Comparison of ENCODE assay signal across 16 mouse cellular contexts in genomic region chr5:149447733-149448132, GRCm38 (mm10). TPM values are rescaled to one million over a fixed set of nuclear protein-coding genes. Genes with fewer than 3 reads are reported as not detected.
DNase-seq lines count a peak whose midpoint lies in the region; ATAC-seq and TF ChIP-seq lines count a peak whose summit lies in the region.
"Had no signal": no experiment of that assay in that cellular context is flagged by ENCODE, and none has a peak within 500 bp of the region (broad histone marks: within the 10 kb centered on the region; RNA-seq: fewer than 3 reads in every experiment).

No protein-coding gene starts in this region.

- 68% methylated on average over 5 of the region's 5 CpGs for WGBS in liver, embryonic 14.5 days (ENCODE audit: insufficient replicate concordance)
- 83% methylated on average over 5 of the region's 5 CpGs for WGBS in liver, embryonic 11.5 days
- WGBS in midbrain, embryonic 11.5 days, result 83% methylated on average over 5 of the region's 5 CpGs

- no peak overlapping the region for H3K4me3 ChIP-seq in liver, embryonic 14.5 days (ENCODE audit: insufficient read depth in 1 of 2, low read depth in 2 of 2, low read length in 2 of 2)
- H3K4me3 ChIP-seq in liver, embryonic 11.5 days (ENCODE audit: low read depth, low read length), result no peak overlapping the region
- H3K4me3 ChIP-seq in midbrain, embryonic 11.5 days (ENCODE audit: low read depth, low read length), result no peak overlapping the region
- H3K4me3 ChIP-seq: embryonic facial prominence, embryonic 15.5 days; forebrain, embryonic 13.5 days; hindbrain, embryonic 15.5 days; neural tube, embryonic 15.5 days had no signal

- ATAC-seq in liver, embryonic 14.5 days (ENCODE audit: insufficient read depth), result no peak
- ATAC-seq in liver, embryonic 11.5 days (replicated peaks; ENCODE audit: low FRiP score), result no peak
- no peak for ATAC-seq in midbrain, embryonic 11.5 days (ENCODE audit: low FRiP score)
- ATAC-seq: forebrain, embryonic 13.5 days had no signal

- H3K27ac ChIP-seq in liver, embryonic 14.5 days, result no peak overlapping the region
- H3K27ac ChIP-seq in liver, embryonic 11.5 days (ENCODE audit: low read depth, low read length), result no peak overlapping the region
- no peak overlapping the region for H3K27ac ChIP-seq in midbrain, embryonic 11.5 days (ENCODE audit: low read depth, low read length)
- H3K27ac ChIP-seq: embryonic facial prominence, embryonic 15.5 days; forebrain, embryonic 13.5 days; hindbrain, embryonic 15.5 days; neural tube, embryonic 15.5 days had no signal

- H3K4me1 ChIP-seq in liver, embryonic 14.5 days (replicated peaks; ENCODE audit: control insufficient read depth in 2 of 2, insufficient read depth in 2 of 2, low read length in 1 of 2), result no peaks in the 10 kb centered on the region
- H3K4me1 ChIP-seq in liver, embryonic 11.5 days (replicated peaks; ENCODE audit: control insufficient read depth, insufficient read depth, low read length), result no peaks in the 10 kb centered on the region
- H3K4me1 ChIP-seq in midbrain, embryonic 11.5 days (ENCODE audit: control insufficient read depth, insufficient read depth, low read length), result no peaks in the 10 kb centered on the region
- H3K4me1 ChIP-seq: embryonic facial prominence, embryonic 15.5 days; forebrain, embryonic 13.5 days had no signal

- no peak overlapping the region for H3K4me2 ChIP-seq in liver, embryonic 14.5 days (ENCODE audit: low read depth)
- H3K4me2 ChIP-seq in liver, embryonic 11.5 days, result no peak overlapping the region
- H3K4me2 ChIP-seq in midbrain, embryonic 11.5 days, result no peak overlapping the region
- H3K4me2 ChIP-seq: embryonic facial prominence, embryonic 15.5 days; forebrain, embryonic 13.5 days; hindbrain, embryonic 15.5 days; neural tube, embryonic 15.5 days had no signal

- no peaks in the 10 kb centered on the region for H3K27me3 ChIP-seq in liver, embryonic 14.5 days (ENCODE audit: control insufficient read depth, insufficient read depth, low read length)
- no peaks in the 10 kb centered on the region for H3K27me3 ChIP-seq in liver, embryonic 11.5 days (replicated peaks; ENCODE audit: control insufficient read depth, insufficient read depth, low read length)
- H3K27me3 ChIP-seq in midbrain, embryonic 11.5 days (ENCODE audit: control insufficient read depth, insufficient read depth, low read length), result peaks cover 7% of the 10 kb centered on the region; the same call in 1 of the 2 replicates
- H3K27me3 ChIP-seq: embryonic facial prominence, embryonic 15.5 days; forebrain, embryonic 13.5 days; hindbrain, embryonic 15.5 days; neural tube, embryonic 15.5 days had no signal

- TF ChIP-seq CTCF in liver, embryonic 14.5 days (IDR thresholded peaks at IDR 0.05; ENCODE audit: low read depth), result peak; percentile 56

- peak; percentile 36 to 57 for DNase-seq in cerebellum, postnatal 10 days
- DNase-seq in cerebellum, postnatal 36 days, result no peak
- DNase-seq in liver, embryonic 14.5 days (ENCODE audit: low read depth in 3 of 3, low spot score in 3 of 3), result no peak
- DNase-seq in liver, embryonic 11.5 days (ENCODE audit: low spot score), result no peak
- DNase-seq in ES-CJ7 (ENCODE audit: low read depth, low spot score), result peak; percentile 75
- peak; percentile 28 for DNase-seq in naive thymus-derived CD4-positive, alpha-beta T cell, adult 2 months (ENCODE audit: low read depth)
- DNase-seq in midbrain, embryonic 11.5 days (ENCODE audit: low spot score, missing footprints), result no peak
- no peak for DNase-seq in ovary, postnatal 10 days (ENCODE audit: low spot score)
- DNase-seq: gastrocnemius, postnatal 25 days; kidney, postnatal 10 days; lung, postnatal 36 days; right cerebral cortex, postnatal 25 days had no signal

- no peak overlapping the region for H3K9ac ChIP-seq in liver, embryonic 14.5 days (replicated peaks)
- H3K9ac ChIP-seq in liver, embryonic 11.5 days (ENCODE audit: low read depth, low read length), result no peak overlapping the region
- no peak overlapping the region for H3K9ac ChIP-seq in midbrain, embryonic 11.5 days (ENCODE audit: low read length)
- H3K9ac ChIP-seq: embryonic facial prominence, embryonic 15.5 days; forebrain, embryonic 13.5 days; hindbrain, embryonic 15.5 days; neural tube, embryonic 15.5 days had no signal

- no peak for TF ChIP-seq EP300 in liver, embryonic 14.5 days (IDR thresholded peaks at IDR 0.05; ENCODE audit: low read depth)

- no peaks in the 10 kb centered on the region for H3K36me3 ChIP-seq in liver, embryonic 14.5 days (replicated peaks; ENCODE audit: control insufficient read depth, insufficient read depth, low read depth)
- H3K36me3 ChIP-seq in liver, embryonic 11.5 days (ENCODE audit: control insufficient read depth, insufficient read depth, low read length), result no peaks in the 10 kb centered on the region
- no peaks in the 10 kb centered on the region for H3K36me3 ChIP-seq in midbrain, embryonic 11.5 days (ENCODE audit: control insufficient read depth, insufficient read depth, low read length)
- H3K36me3 ChIP-seq: embryonic facial prominence, embryonic 15.5 days; hindbrain, embryonic 15.5 days; neural tube, embryonic 15.5 days had no signal

- H3K9me3 ChIP-seq in liver, embryonic 14.5 days (ENCODE audit: control insufficient read depth, low read length), result no peaks in the 10 kb centered on the region
- H3K9me3 ChIP-seq in liver, embryonic 11.5 days (ENCODE audit: control insufficient read depth, low read length), result no peaks in the 10 kb centered on the region
- no peaks in the 10 kb centered on the region; the same call in 1 of the 2 replicates for H3K9me3 ChIP-seq in midbrain, embryonic 11.5 days (ENCODE audit: control insufficient read depth, low read length)
- H3K9me3 ChIP-seq: embryonic facial prominence, embryonic 15.5 days; forebrain, embryonic 13.5 days; hindbrain, embryonic 15.5 days; neural tube, embryonic 15.5 days had no signal

RNA-seq across cellular contexts. Expression of gene Tex26, which starts 8.3 kb away (rescaled TPM):
- polyA plus RNA-seq in liver, embryonic 14.5 days (2012; rRNA removed), result 0.30 and 0.48 TPM in 2 replicates
- 0.23 TPM in 1 of 2 replicates, not detected in the other for polyA plus RNA-seq in liver, embryonic 14.5 days (2014; fragmentation: Nextera tagmentation; extraction: Ambion mirVana)
- 0.48 and 0.62 TPM in 2 replicates for polyA plus RNA-seq in liver, embryonic 11.5 days (2014; fragmentation: Nextera tagmentation; extraction: Ambion mirVana)
- polyA plus RNA-seq in midbrain, embryonic 11.5 days (2014; fragmentation: Nextera tagmentation; extraction: Ambion mirVana), result 1.2 and 1.5 TPM in 2 replicates

RNA-seq across cellular contexts. Expression of gene Medag, which starts 36.2 kb away (rescaled TPM):
- polyA plus RNA-seq in liver, embryonic 14.5 days (2012; rRNA removed), result 0.13 and 0.18 TPM in 2 replicates
- polyA plus RNA-seq in liver, embryonic 14.5 days (2014; fragmentation: Nextera tagmentation; extraction: Ambion mirVana), result 0.04 and 0.27 TPM in 2 replicates
- polyA plus RNA-seq in liver, embryonic 11.5 days (2014; fragmentation: Nextera tagmentation; extraction: Ambion mirVana), result 0.75 and 1.2 TPM in 2 replicates
- 0.51 and 0.66 TPM in 2 replicates for polyA plus RNA-seq in midbrain, embryonic 11.5 days (2014; fragmentation: Nextera tagmentation; extraction: Ambion mirVana)

Comparison
In these comparisons a context has a peak if more than half of its experiments do, and no peak if none do; other contexts are left out.
1. DNase-seq: peak in cerebellum, postnatal 10 days (2 of 2), ES-CJ7 (single experiment) and naive thymus-derived CD4-positive, alpha-beta T cell, adult 2 months (single experiment); none in cerebellum, postnatal 36 days (0 of 2), liver, embryonic 14.5 days (0 of 3), liver, embryonic 11.5 days (single experiment), midbrain, embryonic 11.5 days (single experiment) and ovary, postnatal 10 days (single experiment).